Mouse (Mus musculus): Measurements from ENCODE around the gene Lcp1. TPM values are rescaled to one million over a fixed set of nuclear protein-coding genes. Genes with fewer than 3 reads are reported as not detected.

The Lcp1 gene
- polyA plus RNA-seq, 1 experiment, result 0.01 TPM

- no peak within 1 kb of the TSS for H3K4me3 ChIP-seq (ENCODE audit: insufficient read depth, poor library complexity, severe bottlenecking)
- TF ChIP-seq USF1 (IDR thresholded peaks at IDR 0.05; ENCODE audit: low read depth) (no peak), MYOG (IDR thresholded peaks at IDR 0.05; ENCODE audit: control insufficient read depth, extremely low read depth, insufficient read length) (no peak), CTCF (IDR thresholded peaks at IDR 0.05; ENCODE audit: control insufficient read depth, insufficient read depth, insufficient read length) (no peak), FOSL1 (IDR thresholded peaks at IDR 0.05; ENCODE audit: insufficient read depth, low read length, poor library complexity, severe bottlenecking) (no peak), MAX (IDR thresholded peaks at IDR 0.05) (no peak), CEBPB (IDR thresholded peaks at IDR 0.05; ENCODE audit: low read depth) (no peak), MYOD1 (IDR thresholded peaks at IDR 0.05; ENCODE audit: control insufficient read depth, insufficient read length, low read depth) (no peak)
- no peak within 1 kb of the TSS for H3ac ChIP-seq (ENCODE audit: control insufficient read depth, insufficient read length, low read depth)
- no peaks in the 10 kb centered on the region for H3K27me3 ChIP-seq (ENCODE audit: control insufficient read depth, insufficient read depth, insufficient read length)
- no peaks in the 10 kb centered on the region for H3K79me2 ChIP-seq (ENCODE audit: control insufficient read depth, insufficient read depth)
- no peaks in the 10 kb centered on the region for H3K79me3 ChIP-seq (ENCODE audit: low read depth)
- H3K36me3 ChIP-seq (ENCODE audit: control insufficient read depth, insufficient read depth), result no peaks in the 10 kb centered on the region
Measured at GRCm38 (mm10) chr14:75242087-75242486, 111.2 kb downstream of the Lcp1 start, which contains the start of gene Cpb2. TSS of gene Cpb2 (plus strand) at chr14:75242287.

- no peaks in the 10 kb centered on the region for H3K36me3 ChIP-seq (ENCODE audit: control insufficient read depth, insufficient read depth)
- H3K27me3 ChIP-seq (ENCODE audit: control insufficient read depth, insufficient read depth, insufficient read length), result no peaks in the 10 kb centered on the region
- H3ac ChIP-seq (ENCODE audit: control insufficient read depth, insufficient read length, low read depth), result no peak overlapping the region
- H3K79me3 ChIP-seq (ENCODE audit: low read depth), result no peaks in the 10 kb centered on the region
- no peak overlapping the region for H3K4me3 ChIP-seq (ENCODE audit: insufficient read depth, poor library complexity, severe bottlenecking)
- TF ChIP-seq CEBPB (IDR thresholded peaks at IDR 0.05; ENCODE audit: low read depth), result no peak
- no peak for TF ChIP-seq CTCF (IDR thresholded peaks at IDR 0.05; ENCODE audit: control insufficient read depth, insufficient read depth, insufficient read length)
- TF ChIP-seq USF1 (IDR thresholded peaks at IDR 0.05; ENCODE audit: low read depth), result no peak
- no peak for TF ChIP-seq MAX (IDR thresholded peaks at IDR 0.05)
- TF ChIP-seq MYOD1 (IDR thresholded peaks at IDR 0.05; ENCODE audit: control insufficient read depth, insufficient read length, low read depth), result no peak
- TF ChIP-seq FOSL1 (IDR thresholded peaks at IDR 0.05; ENCODE audit: insufficient read depth, low read length, poor library complexity, severe bottlenecking), result no peak
- TF ChIP-seq MYOG (IDR thresholded peaks at IDR 0.05; ENCODE audit: control insufficient read depth, extremely low read depth, insufficient read length), result no peak
- no peaks in the 10 kb centered on the region for H3K79me2 ChIP-seq (ENCODE audit: control insufficient read depth, insufficient read depth)
Measured at GRCm38 (mm10) chr14:75246024-75247000, 115.4 kb downstream of the Lcp1 start.

- Histone ChIP-seq H3K79me3 (ENCODE audit: low read depth) (no peaks in the 10 kb centered on the region), H3ac (ENCODE audit: control insufficient read depth, insufficient read length, low read depth) (no peak overlapping the region), H3K4me3 (ENCODE audit: insufficient read depth, poor library complexity, severe bottlenecking) (no peak overlapping the region), H3K27me3 (ENCODE audit: control insufficient read depth, insufficient read depth, insufficient read length) (peaks cover 3% of the 10 kb centered on the region), H3K79me2 (ENCODE audit: control insufficient read depth, insufficient read depth) (no peaks in the 10 kb centered on the region), H3K36me3 (ENCODE audit: control insufficient read depth, insufficient read depth) (no peaks in the 10 kb centered on the region)
- no peak for TF ChIP-seq CTCF (IDR thresholded peaks at IDR 0.05; ENCODE audit: control insufficient read depth, insufficient read depth, insufficient read length)
- TF ChIP-seq FOSL1 (IDR thresholded peaks at IDR 0.05; ENCODE audit: insufficient read depth, low read length, poor library complexity, severe bottlenecking), result no peak
- no peak for TF ChIP-seq CEBPB (IDR thresholded peaks at IDR 0.05; ENCODE audit: low read depth)
- TF ChIP-seq USF1 (IDR thresholded peaks at IDR 0.05; ENCODE audit: low read depth), result no peak
- no peak for TF ChIP-seq MAX (IDR thresholded peaks at IDR 0.05)
- no peak for TF ChIP-seq MYOD1 (IDR thresholded peaks at IDR 0.05; ENCODE audit: control insufficient read depth, insufficient read length, low read depth)
- TF ChIP-seq MYOG (IDR thresholded peaks at IDR 0.05; ENCODE audit: control insufficient read depth, extremely low read depth, insufficient read length), result no peak
Measured at GRCm38 (mm10) chr14:75250432-75250831, 119.5 kb downstream of the Lcp1 start.

- no peak overlapping the region for H3K4me3 ChIP-seq (ENCODE audit: insufficient read depth, poor library complexity, severe bottlenecking)
- H3K36me3 ChIP-seq (ENCODE audit: control insufficient read depth, insufficient read depth), result no peaks in the 10 kb centered on the region
- TF ChIP-seq CTCF (IDR thresholded peaks at IDR 0.05; ENCODE audit: control insufficient read depth, insufficient read depth, insufficient read length), result peak; percentile 10
- no peak for TF ChIP-seq CEBPB (IDR thresholded peaks at IDR 0.05; ENCODE audit: low read depth)
- H3K79me3 ChIP-seq (ENCODE audit: low read depth), result no peaks in the 10 kb centered on the region
- H3K79me2 ChIP-seq (ENCODE audit: control insufficient read depth, insufficient read depth), result no peaks in the 10 kb centered on the region
- no peak overlapping the region for H3ac ChIP-seq (ENCODE audit: control insufficient read depth, insufficient read length, low read depth)
- H3K27me3 ChIP-seq (ENCODE audit: control insufficient read depth, insufficient read depth, insufficient read length), result peaks cover 12% of the 10 kb centered on the region
Measured at GRCm38 (mm10) chr14:75256521-75256920, 125.6 kb downstream of the Lcp1 start.

- H3K36me3 ChIP-seq (ENCODE audit: control insufficient read depth, insufficient read depth), result no peaks in the 10 kb centered on the region
- H3K27me3 ChIP-seq (ENCODE audit: control insufficient read depth, insufficient read depth, insufficient read length), result peaks cover 31% of the 10 kb centered on the region
- no peaks in the 10 kb centered on the region for H3K79me2 ChIP-seq (ENCODE audit: control insufficient read depth, insufficient read depth)
- no peaks in the 10 kb centered on the region for H3K79me3 ChIP-seq (ENCODE audit: low read depth)
- no peak overlapping the region for H3K4me3 ChIP-seq (ENCODE audit: insufficient read depth, poor library complexity, severe bottlenecking)
- TF ChIP-seq MYOD1 (IDR thresholded peaks at IDR 0.05; ENCODE audit: control insufficient read depth, insufficient read length, low read depth), result no peak
- TF ChIP-seq CTCF (IDR thresholded peaks at IDR 0.05; ENCODE audit: control insufficient read depth, insufficient read depth, insufficient read length), result no peak
- TF ChIP-seq MAX (IDR thresholded peaks at IDR 0.05), result no peak
- no peak overlapping the region for H3ac ChIP-seq (ENCODE audit: control insufficient read depth, insufficient read length, low read depth)
Measured at GRCm38 (mm10) chr14:75269531-75269930, 138.6 kb downstream of the Lcp1 start.

GRCm38 (mm10) chr14:75279716-75280115 is 148.8 kb downstream of the Lcp1 start:
- Histone ChIP-seq H3K27me3 (ENCODE audit: control insufficient read depth, insufficient read depth, insufficient read length) (peaks cover 13% of the 10 kb centered on the region), H3K79me3 (ENCODE audit: low read depth) (peaks cover 3% of the 10 kb centered on the region), H3ac (ENCODE audit: control insufficient read depth, insufficient read length, low read depth) (no peak overlapping the region), H3K4me3 (ENCODE audit: insufficient read depth, poor library complexity, severe bottlenecking) (no peak overlapping the region), H3K79me2 (ENCODE audit: control insufficient read depth, insufficient read depth) (peaks cover 9% of the 10 kb centered on the region), H3K36me3 (ENCODE audit: control insufficient read depth, insufficient read depth) (no peaks in the 10 kb centered on the region)
- no peak for TF ChIP-seq MAX (IDR thresholded peaks at IDR 0.05)

Measured in C2C12 (cell line).